Mouse (Mus musculus) c-Kit-negative CD71-positive TER-119-positive erythroid progenitor cells, embryonic 14.5 days (primary cell): ENCODE measurements around the gene Pip4k2a.

Experiments
- DNase-seq: peaks from one replicate; pipeline ENCODE4 v3.0.0-alpha.2; 2013; ENCODE audit warnings: low read depth, low spot score

The Pip4k2a gene

GRCm38 (mm10) chr2:18955671-18956070, 42.3 kb downstream of the Pip4k2a start:
- no peak for DNase-seq

GRCm38 (mm10) chr2:18955022-18955421, 42.9 kb downstream of the Pip4k2a start:
- DNase-seq: no peak

- no peak for DNase-seq
Measured at GRCm38 (mm10) chr2:18954422-18954821, 43.5 kb downstream of the Pip4k2a start.

- DNase-seq: no peak
Measured at GRCm38 (mm10) chr2:18952102-18952673, 45.7 kb downstream of the Pip4k2a start.

DNA sequence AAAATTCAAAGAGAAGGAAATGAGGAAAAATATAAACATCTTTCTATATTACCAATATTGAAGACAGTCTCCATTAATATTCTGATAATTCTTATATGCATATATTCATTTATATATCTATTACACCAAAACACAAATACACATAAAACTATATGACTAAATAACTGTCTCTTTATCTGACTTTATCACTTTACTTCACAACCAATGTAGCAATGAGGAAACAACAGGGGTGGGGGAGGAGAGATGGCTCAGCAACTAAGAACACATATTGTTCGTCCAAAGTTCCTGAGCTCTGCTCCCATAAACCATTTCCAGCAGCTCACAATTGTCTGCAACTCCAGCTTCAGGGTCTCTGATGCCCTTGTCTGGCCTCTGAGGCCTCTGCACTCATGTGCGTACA, 47.2 kb downstream of the Pip4k2a start:
- no peak for DNase-seq

DNA sequence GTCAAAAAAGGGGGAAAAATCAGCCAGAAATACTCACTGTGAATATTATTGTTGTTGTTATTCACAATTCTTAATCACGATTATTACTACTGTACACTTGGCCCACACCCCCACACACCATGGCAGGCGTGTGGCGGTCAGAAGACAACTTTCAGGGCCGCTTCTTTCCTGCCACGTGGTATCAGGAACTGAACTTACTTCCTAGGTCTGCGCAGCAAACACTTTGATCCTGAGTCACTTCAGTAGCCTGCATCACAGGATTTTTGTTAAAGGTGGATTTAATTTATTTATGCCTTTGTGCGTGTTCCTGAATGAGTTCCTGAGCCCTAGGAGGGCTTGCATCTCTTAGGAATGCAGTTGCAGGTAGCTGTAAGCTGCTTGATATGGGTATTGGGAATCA, 49.2 kb downstream of the Pip4k2a start:
- no peak for DNase-seq

GRCm38 (mm10) chr2:18947669-18948459, 50.1 kb downstream of the Pip4k2a start:
- DNase-seq: no peak

DNA sequence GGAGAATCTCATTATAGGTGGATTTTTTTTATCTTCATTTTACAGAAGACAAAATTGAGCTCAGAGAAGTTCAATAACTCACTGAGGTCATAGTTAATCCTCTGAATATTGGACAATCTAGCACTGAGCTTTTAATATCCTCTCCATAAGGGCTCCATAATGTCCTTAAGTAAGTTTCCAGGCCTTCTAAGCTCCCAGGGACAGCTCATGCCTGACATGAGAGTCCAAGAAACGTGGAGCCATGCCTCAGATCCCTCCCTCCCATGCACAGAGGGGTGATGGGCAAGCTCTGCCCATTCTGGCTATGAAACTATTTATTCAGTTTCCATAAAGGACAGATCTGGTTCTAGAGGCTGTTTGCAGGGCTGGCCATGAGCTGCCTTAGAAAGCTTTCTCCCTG, 52.5 kb downstream of the Pip4k2a start:
- no peak for DNase-seq

GRCm38 (mm10) chr2:18943930-18944329, 54.0 kb downstream of the Pip4k2a start:
- DNase-seq: no peak

- DNase-seq: no peak
Measured at GRCm38 (mm10) chr2:18943366-18943765, 54.6 kb downstream of the Pip4k2a start.

DNA sequence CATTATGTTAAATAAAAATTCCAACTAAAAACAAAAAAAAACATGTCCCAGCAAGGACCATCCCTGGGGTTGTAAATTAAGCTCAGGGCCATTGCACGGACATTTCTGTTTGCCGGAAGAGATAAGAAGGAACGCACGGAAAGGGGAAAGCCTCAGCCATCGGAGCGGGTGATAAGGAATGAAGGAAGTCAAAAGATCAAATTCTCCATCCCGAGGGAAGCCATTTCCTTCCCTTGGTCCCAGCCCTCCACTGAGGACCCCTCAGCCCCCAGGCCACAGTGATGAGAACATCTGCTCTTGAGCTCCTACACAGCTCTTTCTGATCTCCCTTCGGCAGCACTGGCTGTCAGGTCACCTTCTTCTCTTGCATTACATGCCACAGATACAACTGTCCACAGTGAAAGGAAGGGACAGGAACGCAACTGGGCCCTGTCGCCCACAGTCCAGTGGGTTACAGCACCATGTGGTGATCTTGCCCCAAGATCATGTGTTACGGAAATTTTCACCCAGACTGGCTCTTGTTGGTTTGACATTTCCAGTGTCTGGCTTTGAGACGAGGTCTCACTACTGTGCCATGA, 57.1 kb downstream of the Pip4k2a start:
- no peak for DNase-seq

DNA sequence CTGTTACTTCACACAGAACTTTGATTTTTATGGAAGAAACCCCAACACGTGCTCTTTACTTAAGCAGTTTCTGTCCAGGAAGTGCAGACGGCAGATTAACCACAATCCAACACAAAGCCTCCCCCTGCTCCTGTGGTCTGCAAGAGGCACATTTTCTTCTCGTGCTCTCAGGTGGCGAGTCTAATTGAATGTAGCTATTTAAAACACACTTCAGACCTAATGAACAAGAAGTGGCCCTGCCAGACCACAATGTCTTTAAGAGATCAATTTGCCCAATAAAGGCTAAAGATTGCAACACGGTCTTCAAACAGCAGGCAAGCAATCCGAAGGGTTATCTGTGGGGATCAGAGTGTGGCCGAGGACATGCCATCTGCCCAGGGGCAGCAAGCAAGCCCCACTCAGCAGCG, 59.0 kb downstream of the Pip4k2a start:
- DNase-seq: no peak

GRCm38 (mm10) chr2:18938232-18938631, 59.7 kb downstream of the Pip4k2a start:
- no peak for DNase-seq

DNA sequence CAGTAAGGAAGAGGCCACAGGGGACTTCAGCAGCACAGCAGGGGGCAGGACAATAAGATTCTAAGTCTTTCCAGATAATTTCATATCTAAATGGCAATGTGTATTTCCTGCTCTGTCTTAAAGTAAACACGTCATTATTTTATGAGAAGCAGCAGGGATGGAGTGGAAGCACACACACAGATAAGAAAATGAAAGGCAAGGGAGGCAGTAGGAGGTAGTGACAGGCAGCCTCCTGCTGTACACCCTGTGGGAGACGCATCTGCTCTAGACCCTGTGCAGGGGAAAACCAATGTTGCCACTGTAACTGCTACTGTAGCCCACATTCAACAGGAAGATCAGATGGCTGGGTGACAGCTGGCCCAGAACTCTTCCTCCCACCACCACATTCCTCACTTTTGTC, 60.3 kb downstream of the Pip4k2a start:
- no peak for DNase-seq

DNA sequence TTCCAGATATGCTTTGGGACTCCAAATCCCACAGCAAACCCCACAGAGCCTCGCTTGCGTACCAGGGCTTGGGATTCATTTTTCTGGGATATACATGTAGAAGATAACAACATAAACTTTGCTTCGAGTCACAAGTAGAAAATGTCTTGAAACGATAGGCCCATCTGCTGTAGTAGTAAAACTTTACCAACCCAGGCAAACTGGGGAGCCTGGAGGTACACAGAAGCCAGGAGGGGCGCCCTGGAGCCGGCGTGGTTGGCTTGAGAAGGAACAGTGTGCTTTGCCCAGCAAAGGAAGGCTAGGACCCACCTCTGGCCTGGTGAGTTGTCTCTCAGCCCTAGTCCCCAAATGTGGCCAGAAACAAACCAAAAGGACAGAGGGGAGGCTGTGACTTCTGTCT, 61.5 kb downstream of the Pip4k2a start:
- no peak for DNase-seq

- DNase-seq: no peak
Measured at GRCm38 (mm10) chr2:18935581-18936027, 62.3 kb downstream of the Pip4k2a start.

DNA sequence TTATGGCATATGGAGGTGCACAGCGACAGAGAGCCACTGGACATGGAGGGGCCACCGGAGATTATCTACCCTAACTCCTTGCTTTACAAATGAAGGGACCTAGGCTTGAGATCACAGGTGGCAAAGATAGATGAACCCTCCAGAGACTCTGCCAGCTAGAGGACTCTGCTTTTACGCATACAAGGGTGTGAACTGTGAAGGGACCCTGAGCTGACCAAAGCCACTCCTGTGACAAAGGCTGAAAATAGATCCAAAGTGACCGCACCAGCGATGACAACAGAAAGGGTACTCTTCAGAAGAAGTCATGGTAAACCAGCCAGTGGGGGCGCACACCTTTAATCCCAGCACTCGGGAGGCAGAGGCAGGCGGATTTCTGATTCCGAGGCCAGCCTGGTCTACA, 63.8 kb downstream of the Pip4k2a start:
- DNase-seq: no peak

DNA sequence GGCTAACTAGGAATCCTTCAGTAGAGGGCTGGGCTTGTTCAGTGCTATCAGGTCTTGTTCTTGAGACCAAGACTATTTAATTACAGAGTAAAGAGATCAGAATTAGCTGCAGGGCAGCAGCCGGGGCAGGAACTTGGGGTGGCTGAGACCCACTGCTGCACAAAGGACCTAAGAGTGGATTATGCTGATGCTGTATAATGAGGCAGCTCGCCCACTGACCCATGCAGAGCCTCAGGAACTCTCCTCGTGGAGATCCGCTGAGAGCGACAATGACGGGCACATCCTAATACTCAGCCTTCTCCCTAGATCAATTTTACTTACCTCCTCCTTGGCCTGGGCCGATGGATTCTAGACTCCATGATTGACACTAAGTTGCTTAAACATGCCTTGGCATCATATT, 64.5 kb downstream of the Pip4k2a start:
- no peak for DNase-seq

- no peak for DNase-seq
Measured at GRCm38 (mm10) chr2:18930318-18931060, 67.4 kb downstream of the Pip4k2a start.

- no peak for DNase-seq
Measured at GRCm38 (mm10) chr2:18928597-18929257, 69.2 kb downstream of the Pip4k2a start.

- no peak for DNase-seq
Measured at GRCm38 (mm10) chr2:18928196-18928595, 69.7 kb downstream of the Pip4k2a start.
